Mouse (Mus musculus) G1E (cell line): Measurements from ENCODE around the gene Naaladl1. TPM values are rescaled to one million over a fixed set of nuclear protein-coding genes. Genes with fewer than 3 reads are reported as not detected.

Experiments
- ATAC-seq: 2 replicates; pipeline ENCODE4 v1.8.0; 2016; ENCODE audit warnings: mild to moderate bottlenecking; ENCODE audit not compliant: insufficient number of reproducible peaks, poor library complexity, low FRiP score, severe bottlenecking; ENCODE audit errors: extremely low read depth
- DNase-seq: peaks from one replicate; pipeline ENCODE4 v3.0.0; 2012; ENCODE audit warnings: low spot score
- H3K27me3 ChIP-seq: 2 replicates; pipeline ENCODE4 v1.6.1; 2012; ENCODE audit warnings: mild to moderate bottlenecking, low read length, inconsistent platforms; ENCODE audit not compliant: insufficient read depth
- H3K36me3 ChIP-seq: replicated peaks from 2 replicates; pipeline ENCODE3; 2012; ENCODE audit warnings: mild to moderate bottlenecking, inconsistent platforms
- H3K4me1 ChIP-seq: 2 replicates; pipeline ENCODE4 v1.6.1; 2012; ENCODE audit warnings: low read depth, low read length, inconsistent platforms, mixed read lengths; ENCODE audit not compliant: insufficient read depth
- H3K4me3 ChIP-seq: 2 replicates; pipeline ENCODE4 v1.5.1; 2012; ENCODE audit warnings: low read depth, mild to moderate bottlenecking, inconsistent platforms, low read length, moderate library complexity, mixed read lengths
- H3K9me3 ChIP-seq: replicated peaks from 2 replicates; pipeline ENCODE4 v1.6.1; 2012; ENCODE audit warnings: inconsistent platforms
- CTCF ChIP-seq: IDR thresholded peaks from 2 replicates; pipeline ENCODE4 v1.5.1; 2012; ENCODE audit warnings: low read depth, low read length, inconsistent platforms, mixed read lengths
- GATA1 ChIP-seq: IDR thresholded peaks from 2 replicates; pipeline ENCODE4 v1.6.1; 2012; ENCODE audit warnings: borderline replicate concordance, low read length, inconsistent platforms, mixed read lengths
- GATA2 ChIP-seq: IDR thresholded peaks from 2 replicates; pipeline ENCODE4 v1.6.1; 2012; ENCODE audit warnings: low read depth, low read length, inconsistent platforms, borderline replicate concordance
- POLR2AphosphoS5 ChIP-seq: IDR thresholded peaks from 2 replicates; pipeline ENCODE4 v1.6.1; 2012; ENCODE audit warnings: low read depth, low read length, inconsistent platforms; ENCODE audit not compliant: insufficient replicate concordance
- TAL1 ChIP-seq: conservative IDR thresholded peaks from 2 replicates; pipeline ENCODE4 v1.6.1; 2012; ENCODE audit warnings: low read depth, low read length, inconsistent platforms, mixed read lengths
- polyA plus RNA-seq: library from polyadenylated mRNA; stranded (reverse); fragments of >175 nt; gene quantifications from 2 replicates; pipeline ENCODE4 v1.2.3, GENCODE M21; 2012
- total RNA-seq, 2 experiments: library from RNA; stranded (forward) in 1 of 2; stranded (reverse) in 1 of 2; fragments of 200-1000 nt in 1 of 2; fragments of >200 nt in 1 of 2; fragmentation: Nextera tagmentation in 1 of 2; gene quantifications; 2 replicates each; pipeline ENCODE4 v1.2.3; 2014 to 2017

Naaladl1 gene
- total and polyA plus RNA-seq, 3 experiments: 0.36 to 1.1 (median 0.44) TPM

DNA sequence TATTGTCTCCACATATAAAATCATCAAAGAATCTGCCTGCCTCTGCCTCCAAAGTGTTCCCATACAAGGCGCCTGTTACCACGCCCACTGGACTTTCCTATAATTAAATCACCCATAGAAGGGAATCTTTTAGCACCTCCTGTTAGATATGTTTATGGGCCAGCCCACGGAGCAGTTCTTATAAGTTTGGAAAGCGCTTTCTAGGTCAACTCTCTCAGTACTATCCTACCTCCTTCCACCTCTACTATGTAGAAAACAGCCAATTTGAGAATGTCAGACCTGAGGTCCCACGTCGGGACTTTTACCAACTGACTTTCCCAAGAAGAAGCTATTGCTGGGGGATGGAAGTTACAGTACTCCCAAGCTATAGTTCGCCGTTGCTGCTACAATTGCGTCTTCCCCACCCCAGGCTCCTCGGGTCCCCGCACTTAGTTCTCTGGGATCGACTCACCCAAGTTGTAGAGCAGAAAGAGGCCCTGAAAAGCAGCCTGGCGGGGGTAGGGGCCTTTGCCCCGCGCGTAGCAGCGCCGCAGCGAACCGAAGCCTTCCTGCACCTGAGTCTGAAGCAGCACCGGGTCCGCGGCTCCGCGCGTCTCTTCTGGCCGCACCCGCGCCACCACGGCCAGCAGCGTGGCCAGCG is 11.9 kb downstream of the Naaladl1 start:
- H3K27me3 ChIP-seq: no peaks in the 10 kb centered on the region
- ATAC-seq (no peak), DNase-seq (peak; percentile 16)
- H3K4me1 ChIP-seq: peaks cover 36% of the 10 kb centered on the region
- H3K9me3 ChIP-seq: no peaks in the 10 kb centered on the region
- TF ChIP-seq GATA2: no peak
- no peak for TF ChIP-seq TAL1
- TF ChIP-seq POLR2AphosphoS5: no peak
- no peak for TF ChIP-seq GATA1
- no peak for TF ChIP-seq CTCF
- H3K36me3 ChIP-seq: peaks cover 75% of the 10 kb centered on the region
- peak overlapping the region; percentile 90 for H3K4me3 ChIP-seq

DNA sequence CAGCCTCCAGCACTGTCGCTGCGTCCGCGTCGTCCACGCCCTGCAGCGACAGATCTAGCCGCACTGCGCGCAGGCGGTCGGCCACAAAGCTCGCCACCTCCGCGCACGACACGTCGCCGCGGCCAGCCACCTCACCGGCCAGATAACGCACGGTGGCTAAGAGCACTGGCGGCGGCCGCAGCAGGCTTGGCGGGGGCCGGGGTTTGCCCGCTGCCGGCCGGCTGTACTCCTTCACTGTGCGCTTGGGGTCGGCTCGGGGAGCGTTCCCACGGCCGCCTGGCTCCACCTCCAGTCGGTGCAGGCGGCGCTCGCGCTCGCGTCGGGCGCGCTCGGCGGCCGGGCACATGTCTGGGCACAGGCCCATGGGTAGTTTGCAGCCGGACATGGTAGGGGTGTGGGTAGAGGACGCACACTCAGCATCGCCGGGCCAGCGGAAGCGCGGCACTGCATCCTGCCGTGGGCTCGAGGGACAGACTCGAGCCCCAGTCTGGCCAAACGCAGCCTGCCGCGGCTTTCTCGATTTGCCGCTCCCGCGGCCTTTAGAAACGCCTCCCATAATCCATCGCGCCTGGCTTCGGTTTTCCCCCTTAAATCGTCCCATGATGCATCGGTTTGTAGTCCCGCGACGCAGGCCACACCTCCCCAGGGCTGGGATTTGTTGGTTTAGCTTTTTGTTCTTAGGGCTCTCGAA is 12.5 kb downstream of the Naaladl1 start, which contains the start of gene Sac3d1:
Sac3d1 (minus strand) TSS at position 665 of the 691 bp plus-strand sequence.
- ATAC-seq: peak; percentile 40
- TF ChIP-seq GATA2 (no peak), GATA1 (no peak), CTCF (no peak), POLR2AphosphoS5 (no peak), TAL1 (no peak)
- Histone ChIP-seq H3K27me3 (no peaks in the 10 kb centered on the region), H3K36me3 (peaks cover 71% of the 10 kb centered on the region), H3K9me3 (no peaks in the 10 kb centered on the region), H3K4me1 (peaks cover 36% of the 10 kb centered on the region), H3K4me3 (peak within 1 kb of the TSS; percentile 90)
- peak; percentile 92 for DNase-seq

DNA sequence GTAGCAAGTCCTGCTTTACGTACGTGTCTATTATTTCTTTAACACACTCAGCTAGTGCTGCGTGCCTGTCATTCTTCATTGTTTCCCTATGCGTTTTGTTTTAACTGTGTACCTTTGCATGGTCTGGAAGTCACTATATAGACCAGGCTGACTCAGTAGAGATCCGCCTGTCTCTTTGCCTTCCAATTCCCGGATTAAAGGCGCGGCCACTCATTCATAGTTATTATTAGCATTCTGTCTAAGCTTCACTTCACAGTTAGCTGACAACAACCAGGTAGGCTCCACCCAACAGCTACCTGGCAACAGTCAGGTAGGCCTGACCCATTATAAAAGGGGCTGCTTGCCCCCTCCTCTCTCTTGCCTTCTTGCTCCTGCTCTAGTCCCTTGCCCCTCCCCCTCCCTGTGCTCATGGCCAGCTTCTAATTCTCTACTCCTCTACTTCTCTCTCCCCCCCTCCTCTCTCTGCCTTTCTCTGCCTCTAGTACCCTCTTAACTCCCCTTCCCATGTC is 13.1 kb downstream of the Naaladl1 start:
- peaks cover 72% of the 10 kb centered on the region for H3K36me3 ChIP-seq
- peak overlapping the region; percentile 90 for H3K4me3 ChIP-seq
- no peaks in the 10 kb centered on the region for H3K27me3 ChIP-seq
- ATAC-seq (no peak), DNase-seq (no peak)
- H3K4me1 ChIP-seq: peaks cover 37% of the 10 kb centered on the region
- H3K9me3 ChIP-seq: no peaks in the 10 kb centered on the region
- TF ChIP-seq CTCF: no peak
- TF ChIP-seq TAL1: no peak
- no peak for TF ChIP-seq GATA2
- TF ChIP-seq POLR2AphosphoS5: no peak
- TF ChIP-seq GATA1: no peak

DNA sequence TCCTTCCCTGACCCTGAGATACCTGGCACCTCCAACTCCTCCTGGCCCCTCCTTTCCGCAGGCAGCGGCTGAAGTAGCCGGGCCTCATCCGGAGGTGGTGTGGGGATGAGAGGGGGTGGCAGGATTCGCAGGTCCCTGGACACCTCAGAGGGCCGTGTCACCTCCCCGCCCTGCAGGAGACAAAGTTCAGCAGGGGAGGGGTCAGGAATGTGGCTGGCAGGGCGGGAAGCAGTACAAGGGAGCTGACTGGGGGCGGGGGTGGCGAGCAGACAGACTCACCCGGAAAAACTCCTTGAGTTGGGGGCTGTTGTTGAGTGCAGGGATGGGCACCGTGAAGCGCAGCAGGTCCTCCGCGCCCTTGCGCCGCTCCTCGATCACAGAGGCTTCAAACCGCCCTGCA is 16.2 kb downstream of the Naaladl1 start:
- peaks cover 26% of the 10 kb centered on the region for H3K4me1 ChIP-seq
- no peaks in the 10 kb centered on the region for H3K9me3 ChIP-seq
- DNase-seq (no peak), ATAC-seq (no peak)
- H3K27me3 ChIP-seq: no peaks in the 10 kb centered on the region
- peaks cover 52% of the 10 kb centered on the region for H3K36me3 ChIP-seq
- TF ChIP-seq GATA2: no peak
- no peak for TF ChIP-seq GATA1
- TF ChIP-seq POLR2AphosphoS5: no peak
- no peak for TF ChIP-seq TAL1
- TF ChIP-seq CTCF: no peak
- no peak overlapping the region for H3K4me3 ChIP-seq

DNA sequence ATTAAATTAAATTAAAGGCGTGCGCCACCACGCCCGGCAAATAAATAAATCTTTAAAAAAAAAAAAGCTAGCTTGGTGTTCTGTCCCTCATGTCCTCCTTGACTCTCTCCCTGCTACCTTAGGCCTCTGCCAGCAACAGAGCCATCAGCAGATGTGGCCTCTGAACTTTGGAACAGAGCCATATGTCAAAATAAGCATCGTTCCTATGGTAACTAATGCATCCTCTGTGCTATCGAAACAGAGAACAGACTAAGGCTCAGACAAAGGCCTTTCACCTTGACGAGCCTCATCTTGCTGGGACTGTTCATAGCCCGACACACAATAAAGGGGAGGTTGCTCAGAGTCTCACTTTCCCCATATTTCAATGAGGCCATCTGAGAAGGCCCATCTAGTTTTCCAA is 17.7 kb downstream of the Naaladl1 start:
- Histone ChIP-seq H3K9me3 (no peaks in the 10 kb centered on the region), H3K4me1 (peaks cover 30% of the 10 kb centered on the region), H3K4me3 (no peak overlapping the region), H3K27me3 (no peaks in the 10 kb centered on the region), H3K36me3 (peaks cover 50% of the 10 kb centered on the region)
- ATAC-seq (no peak), DNase-seq (no peak)
- TF ChIP-seq POLR2AphosphoS5 (no peak), GATA1 (no peak), GATA2 (no peak), TAL1 (no peak), CTCF (no peak)

DNA sequence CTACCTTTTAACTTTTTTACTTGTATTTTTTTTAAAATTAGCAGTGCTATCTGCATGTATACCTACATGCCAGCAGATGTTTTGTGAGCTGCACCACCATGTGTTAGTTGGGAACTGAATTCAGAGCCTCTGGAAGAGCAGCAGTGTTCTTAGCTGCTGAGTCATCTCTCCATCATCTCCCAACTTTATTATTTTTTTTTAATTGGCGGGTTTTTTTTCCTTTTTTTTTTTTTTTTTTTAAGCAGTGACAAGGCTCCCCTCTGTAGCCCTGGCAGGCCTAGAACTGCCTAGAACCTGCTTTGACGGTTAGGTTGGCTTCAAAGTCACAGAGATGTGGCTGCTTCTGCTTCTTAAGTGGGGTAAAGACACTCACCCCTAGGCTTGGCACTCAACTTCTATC is 19.3 kb downstream of the Naaladl1 start:
- Histone ChIP-seq H3K27me3 (no peaks in the 10 kb centered on the region), H3K36me3 (peaks cover 44% of the 10 kb centered on the region), H3K4me1 (peaks cover 29% of the 10 kb centered on the region), H3K9me3 (no peaks in the 10 kb centered on the region), H3K4me3 (no peak overlapping the region)
- TF ChIP-seq GATA2 (no peak), POLR2AphosphoS5 (no peak), CTCF (no peak), GATA1 (no peak), TAL1 (no peak)
- ATAC-seq: no peak
- no peak for DNase-seq
